ENCODE assay signal across 26 mouse cellular contexts in the genomic region with DNA sequence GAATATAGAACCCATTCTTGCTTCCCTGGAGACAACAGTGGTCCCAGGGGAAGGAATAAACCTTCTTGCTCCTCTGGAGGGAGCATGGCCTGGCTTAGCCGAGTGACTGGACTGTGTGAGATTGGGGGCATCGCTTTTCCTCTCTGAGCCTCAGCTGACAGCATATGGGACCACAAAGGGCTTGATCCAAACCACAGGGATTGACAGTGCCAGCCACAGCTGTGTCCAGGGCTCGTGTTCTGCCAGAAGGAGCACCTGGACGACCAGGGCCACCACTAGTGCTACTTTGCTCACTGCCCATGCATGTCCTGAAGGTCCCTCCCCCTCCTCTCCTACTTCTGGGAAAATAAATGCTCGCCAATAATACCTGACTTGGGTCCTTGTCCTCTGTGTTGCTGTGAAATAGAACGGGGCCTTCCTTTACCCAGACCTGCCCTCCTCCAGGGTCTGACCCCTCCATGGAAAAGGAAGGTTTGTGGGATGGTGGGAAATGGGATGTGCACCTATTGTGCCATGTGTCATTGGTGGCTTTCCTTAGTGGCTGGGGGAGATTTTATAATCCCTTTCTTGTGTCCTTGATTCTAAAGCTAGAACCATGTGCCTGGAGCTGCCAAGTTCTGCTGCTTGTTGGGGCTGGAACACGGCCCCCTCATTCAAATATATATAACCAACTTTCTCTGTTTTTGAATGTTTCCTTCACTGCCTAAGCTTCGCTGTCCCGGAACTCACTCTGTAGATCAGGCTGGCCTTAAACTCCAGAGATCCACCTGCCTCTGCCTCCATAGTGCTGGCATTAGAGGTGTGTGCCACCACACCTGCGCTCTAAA. TPM values are rescaled to one million over a fixed set of nuclear protein-coding genes. Genes with fewer than 3 reads are reported as not detected.
"Had no signal": no experiment of that assay in that cellular context is flagged by ENCODE, and none has a peak within 500 bp of the region (broad histone marks: within the 10 kb centered on the region; RNA-seq: fewer than 3 reads in every experiment).

No protein-coding gene starts in this region.

- H3K4me3 ChIP-seq: liver, embryonic 15.5 days; lung, embryonic 15.5 days; megakaryocyte, embryonic 14.5 days; midbrain, embryonic 12.5 days; neural tube, embryonic 13.5 days; neural tube, embryonic 15.5 days; stomach, embryonic 15.5 days had no signal

- H3K9ac ChIP-seq: liver, embryonic 15.5 days; liver, postnatal 0 days; lung, embryonic 15.5 days; midbrain, embryonic 12.5 days; neural tube, embryonic 13.5 days; neural tube, embryonic 15.5 days; stomach, embryonic 15.5 days had no signal

- H3K9me3 ChIP-seq: liver, embryonic 15.5 days; lung, embryonic 15.5 days; midbrain, embryonic 12.5 days; neural tube, embryonic 13.5 days; neural tube, embryonic 15.5 days; stomach, embryonic 15.5 days had no signal

- H3K27ac ChIP-seq: liver, embryonic 15.5 days; lung, embryonic 15.5 days; macrophage; midbrain, embryonic 12.5 days; neural tube, embryonic 13.5 days; neural tube, embryonic 15.5 days; stomach, embryonic 15.5 days; stomach, postnatal 0 days had no signal

- H3K27me3 ChIP-seq: lung, embryonic 15.5 days; midbrain, embryonic 12.5 days; neural tube, embryonic 13.5 days; neural tube, embryonic 15.5 days; stomach, embryonic 15.5 days had no signal

- DNase-seq: liver, postnatal 0 days; lung, adult 2 months; lung, postnatal 14 days; lung, postnatal 36 days; midbrain, embryonic 14.5 days; retina, postnatal 1 day; right cerebral cortex, adult 18-20 months; right cerebral cortex, postnatal 14 days; thymus, adult 2 months; thymus, postnatal 25 days; thymus, postnatal 4 days had no signal

- H3K36me3 ChIP-seq: liver, embryonic 15.5 days; lung, embryonic 15.5 days; midbrain, embryonic 12.5 days; neural tube, embryonic 13.5 days; neural tube, embryonic 15.5 days; stomach, embryonic 15.5 days had no signal

- H3K4me1 ChIP-seq: lung, embryonic 15.5 days; midbrain, embryonic 12.5 days; neural tube, embryonic 13.5 days; neural tube, embryonic 15.5 days; stomach, embryonic 15.5 days had no signal

- ATAC-seq: liver, postnatal 0 days; lung, postnatal 0 days had no signal

- H3K4me2 ChIP-seq: liver, embryonic 15.5 days; lung, embryonic 15.5 days; midbrain, embryonic 12.5 days; neural tube, embryonic 13.5 days; neural tube, embryonic 15.5 days; stomach, embryonic 15.5 days had no signal

RNA-seq across cellular contexts. Expression of a gene that starts 5.8 kb away (rescaled TPM):
- total RNA-seq: megakaryocyte progenitor cell, adult 5-6 weeks; midbrain, postnatal 0 days had no signal
- polyA plus RNA-seq: midbrain, embryonic 12.5 days; midbrain, postnatal 0 days; neural tube, embryonic 11.5 days; neural tube, embryonic 13.5 days; neural tube, embryonic 15.5 days; stomach, embryonic 15.5 days; stomach, postnatal 0 days had no signal

RNA-seq across cellular contexts. Expression of a gene that starts 20.6 kb away (rescaled TPM):
- total RNA-seq: monocyte, adult 5-6 weeks had no signal

RNA-seq across cellular contexts. Expression of a gene that starts 55.2 kb away (rescaled TPM):
- total RNA-seq: megakaryocyte progenitor cell, adult 5-6 weeks; monocyte, adult 5-6 weeks had no signal
- polyA plus RNA-seq: macrophage had no signal

RNA-seq across cellular contexts. Expression of a gene that starts 59.0 kb away (rescaled TPM):
- total RNA-seq: monocyte, adult 5-6 weeks had no signal
- polyA plus RNA-seq: liver, embryonic 15.5 days; liver, postnatal 0 days; macrophage; midbrain, embryonic 12.5 days; midbrain, embryonic 14.5 days; neural tube, embryonic 11.5 days; neural tube, embryonic 13.5 days; spleen, adult 2 months; stomach, embryonic 15.5 days had no signal
